Mouse (Mus musculus): ENCODE measurements at regions not wholly inside any gene's neighbourhood (a gene's known extent, or its start where the extent isn't known, plus 50 kb on each side); places are given as distances from the start of the nearest gene placed in this dataset.

- no peak for TF ChIP-seq CTCF (IDR thresholded peaks at IDR 0.05; ENCODE audit: low read depth)
- no peak for TF ChIP-seq EP300 (IDR thresholded peaks at IDR 0.05; ENCODE audit: low read depth)
Measured at GRCm38 (mm10) chr9:52425413-52425812, 254.2 kb downstream of the AI593442 start.
